ENCODE assay signal across 25 mouse cellular contexts in the genomic region with DNA sequence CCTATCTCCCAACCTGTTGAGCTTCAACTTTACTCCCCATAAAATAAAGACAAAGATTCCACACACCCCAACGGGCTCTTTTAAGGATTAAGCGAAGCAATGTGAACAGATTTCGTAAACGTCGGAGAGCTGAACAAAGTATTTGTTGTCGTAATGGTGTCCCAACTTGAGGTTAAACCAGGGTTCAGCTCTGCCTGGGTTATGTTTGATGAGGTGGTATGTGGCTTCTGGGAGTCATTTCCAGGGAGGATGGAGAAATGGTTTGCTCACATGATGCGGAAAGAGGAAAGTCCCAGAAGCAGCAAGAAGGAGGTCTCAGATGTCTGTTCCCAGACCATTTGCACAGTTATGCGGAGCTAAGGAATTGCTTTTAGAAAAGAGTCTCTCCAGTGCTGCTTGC.
"Had no signal": no experiment of that assay in that cellular context is flagged by ENCODE, and none has a peak within 500 bp of the region (broad histone marks: within the 10 kb centered on the region; RNA-seq: fewer than 3 reads in every experiment).

No protein-coding gene starts in this region.

- DNase-seq: forebrain, postnatal 0 days; gastrocnemius, postnatal 14 days; gastrocnemius, postnatal 36 days; heart, adult 2 months; heart, postnatal 14 days; heart, postnatal 36 days; kidney, adult 11 months; kidney, adult 2 months; kidney, adult 9 months; kidney, postnatal 14 days; kidney, postnatal 36 days; layer of hippocampus, adult 9-11 months; layer of hippocampus, postnatal 36 days; left cerebral cortex, postnatal 4 days had no signal

- H3K9ac ChIP-seq: forebrain, postnatal 0 days; heart, embryonic 13.5 days; heart, embryonic 15.5 days; hindbrain, embryonic 13.5 days; hindbrain, embryonic 15.5 days; kidney, embryonic 15.5 days; limb, embryonic 12.5 days; limb, embryonic 15.5 days had no signal

- H3K9me3 ChIP-seq: heart, embryonic 13.5 days; heart, embryonic 15.5 days; hindbrain, embryonic 13.5 days; hindbrain, embryonic 15.5 days; kidney, embryonic 15.5 days; limb, embryonic 12.5 days; limb, embryonic 15.5 days had no signal

- H3K36me3 ChIP-seq: heart, embryonic 13.5 days; heart, embryonic 15.5 days; hindbrain, embryonic 13.5 days; hindbrain, embryonic 15.5 days; kidney, embryonic 15.5 days; limb, embryonic 12.5 days; limb, embryonic 15.5 days had no signal

- H3K4me2 ChIP-seq: heart, embryonic 11.5 days; heart, embryonic 13.5 days; heart, embryonic 15.5 days; hindbrain, embryonic 13.5 days; hindbrain, embryonic 15.5 days; kidney, embryonic 15.5 days; limb, embryonic 12.5 days; limb, embryonic 15.5 days had no signal

- ATAC-seq: forebrain, postnatal 0 days; hindbrain, postnatal 0 days; intestine, embryonic 16.5 days had no signal

- H3K27me3 ChIP-seq: heart, embryonic 13.5 days; heart, embryonic 15.5 days; hindbrain, embryonic 13.5 days; hindbrain, embryonic 15.5 days; kidney, embryonic 15.5 days; limb, embryonic 12.5 days; limb, embryonic 15.5 days had no signal

- H3K4me3 ChIP-seq: heart, adult 2 months; heart, embryonic 13.5 days; heart, embryonic 15.5 days; hindbrain, embryonic 13.5 days; hindbrain, embryonic 15.5 days; kidney, embryonic 15.5 days; limb, embryonic 12.5 days; limb, embryonic 15.5 days had no signal

- H3K27ac ChIP-seq: heart, adult 2 months; heart, embryonic 13.5 days; heart, embryonic 15.5 days; kidney, embryonic 15.5 days; kidney, postnatal 0 days; limb, embryonic 12.5 days had no signal
